Mouse (Mus musculus) cerebellum, adult 18-20 months (tissue): ENCODE data around the gene Cdhr3.
A peak's percentile ranks its signal among the peaks of the same experiment; 100 is the strongest.

Experiments
- DNase-seq, 2 experiments: peaks; one replicate each; pipeline ENCODE4 v3.0.0; 2021

Gene Cdhr3

GRCm38 (mm10) chr12:33034343-33035088 is 58.2 kb downstream of the Cdhr3 start:
- DNase-seq, result no peak

- no peak for DNase-seq
Measured at GRCm38 (mm10) chr12:33033221-33033620, 59.5 kb downstream of the Cdhr3 start.

DNA sequence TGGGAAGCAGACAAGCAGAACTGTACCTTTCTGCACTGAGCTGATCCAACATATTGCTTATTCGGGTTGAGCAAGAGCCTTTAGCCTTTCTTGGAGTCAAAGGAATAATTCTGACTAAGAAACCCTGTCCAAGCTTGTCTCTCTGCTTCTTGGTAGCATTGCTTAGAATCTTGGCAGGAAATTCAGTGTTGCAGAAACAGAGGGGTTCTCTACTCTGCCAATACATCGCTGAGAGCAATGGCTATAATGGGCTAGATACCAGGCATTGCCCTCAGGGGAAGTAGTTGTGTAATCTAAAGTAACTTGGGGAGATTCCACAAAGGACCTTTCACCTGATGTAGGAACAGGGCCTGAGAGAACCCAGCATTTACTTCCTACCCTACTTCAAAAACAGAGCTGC is 62.1 kb downstream of the Cdhr3 start:
- no peak for DNase-seq

DNA sequence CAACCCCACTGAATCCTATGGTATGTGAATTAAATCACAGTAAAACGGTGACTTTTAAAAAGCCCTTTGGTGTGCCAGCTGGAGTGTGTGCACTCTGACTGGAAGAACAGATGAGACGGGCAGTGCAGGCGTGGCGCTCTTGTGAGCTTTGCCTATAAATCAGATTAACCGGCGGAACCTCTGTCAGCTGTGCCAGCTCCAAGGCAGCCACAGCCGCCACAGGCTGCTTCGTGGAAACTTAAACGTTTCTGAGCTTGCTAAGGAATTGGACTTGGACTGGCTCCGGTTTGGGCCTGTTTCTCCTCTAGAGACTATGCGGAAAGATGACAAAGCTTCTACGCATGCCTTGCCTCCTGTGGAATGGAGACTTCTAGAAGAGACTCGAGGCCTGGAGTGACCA is 62.6 kb downstream of the Cdhr3 start:
- no peak for DNase-seq

- no peak for DNase-seq
Measured at GRCm38 (mm10) chr12:33028708-33029107, 64.0 kb downstream of the Cdhr3 start.

- DNase-seq, result peak in 1 of 2 experiments; percentile 9
Measured at GRCm38 (mm10) chr12:33028109-33028691, 64.5 kb downstream of the Cdhr3 start.

DNA sequence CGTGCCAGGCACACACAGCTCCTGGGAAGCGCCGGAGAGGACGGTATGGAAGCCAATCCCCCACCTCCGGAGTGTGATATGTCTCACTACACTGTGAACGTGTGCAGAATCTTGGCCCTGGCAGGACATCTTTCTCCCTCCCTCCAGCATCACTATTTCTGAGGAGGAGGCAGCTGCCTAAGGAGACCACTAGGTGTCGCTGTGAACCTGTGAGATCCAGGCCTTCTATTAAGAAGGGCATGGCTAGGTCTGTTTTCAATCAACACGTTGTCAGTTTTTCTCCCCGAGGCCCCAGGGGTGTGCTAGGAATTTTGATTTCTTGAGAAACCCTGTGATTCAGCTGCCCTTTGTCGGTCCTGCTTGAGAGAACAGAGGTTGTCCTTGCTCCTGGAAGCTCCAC is 65.6 kb downstream of the Cdhr3 start:
- peak; percentile 79 for DNase-seq

GRCm38 (mm10) chr12:33024524-33024923 is 68.2 kb downstream of the Cdhr3 start:
- no peak for DNase-seq

- no peak for DNase-seq
Measured at GRCm38 (mm10) chr12:33021751-33022150, 70.9 kb downstream of the Cdhr3 start.

DNA sequence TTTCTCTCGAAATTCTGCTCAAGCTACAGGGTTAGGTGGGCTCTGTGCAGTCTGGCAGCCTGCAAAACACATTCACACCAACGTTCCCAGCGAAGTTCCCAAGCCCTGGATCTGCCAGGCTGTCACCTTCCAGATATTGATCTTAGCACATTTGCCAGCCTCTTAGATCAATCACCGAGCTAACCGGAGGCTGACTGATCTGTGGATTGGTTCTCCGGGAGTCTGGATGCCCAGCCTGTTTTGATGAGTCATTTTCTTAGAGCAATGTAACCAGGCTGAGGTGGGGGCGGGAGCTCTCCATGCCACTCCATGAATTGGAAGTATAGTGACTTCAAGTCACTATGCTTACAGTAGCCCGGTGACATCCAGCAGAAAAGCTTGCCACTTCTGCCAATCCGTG is 71.5 kb downstream of the Cdhr3 start:
- no peak for DNase-seq

DNA sequence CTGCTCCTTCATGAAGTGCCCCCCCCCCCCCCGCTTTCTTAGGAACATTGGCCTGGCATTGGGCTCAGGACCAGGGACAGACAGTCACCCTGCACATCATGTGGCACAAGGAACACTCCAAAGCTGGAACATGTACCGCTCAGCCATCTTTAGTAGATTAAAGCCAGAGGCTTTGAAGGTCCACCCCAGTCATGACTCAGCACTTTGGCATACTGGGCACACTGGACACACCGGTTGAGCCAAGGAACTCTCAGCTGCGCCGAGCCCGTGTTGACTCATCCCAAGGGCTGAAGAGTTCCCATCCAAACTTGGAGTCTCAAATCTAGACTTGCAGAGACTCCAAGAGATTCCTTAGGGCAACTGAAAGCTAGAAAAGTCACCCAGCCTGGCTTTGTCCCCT is 72.7 kb downstream of the Cdhr3 start:
- DNase-seq, result no peak

GRCm38 (mm10) chr12:33018601-33019000 is 74.1 kb downstream of the Cdhr3 start:
- DNase-seq, result no peak

- no peak for DNase-seq
Measured at GRCm38 (mm10) chr12:33016824-33017705, 75.6 kb downstream of the Cdhr3 start.

GRCm38 (mm10) chr12:33015103-33015502 is 77.6 kb downstream of the Cdhr3 start:
- peak in 1 of 2 experiments; percentile 21 for DNase-seq

DNA sequence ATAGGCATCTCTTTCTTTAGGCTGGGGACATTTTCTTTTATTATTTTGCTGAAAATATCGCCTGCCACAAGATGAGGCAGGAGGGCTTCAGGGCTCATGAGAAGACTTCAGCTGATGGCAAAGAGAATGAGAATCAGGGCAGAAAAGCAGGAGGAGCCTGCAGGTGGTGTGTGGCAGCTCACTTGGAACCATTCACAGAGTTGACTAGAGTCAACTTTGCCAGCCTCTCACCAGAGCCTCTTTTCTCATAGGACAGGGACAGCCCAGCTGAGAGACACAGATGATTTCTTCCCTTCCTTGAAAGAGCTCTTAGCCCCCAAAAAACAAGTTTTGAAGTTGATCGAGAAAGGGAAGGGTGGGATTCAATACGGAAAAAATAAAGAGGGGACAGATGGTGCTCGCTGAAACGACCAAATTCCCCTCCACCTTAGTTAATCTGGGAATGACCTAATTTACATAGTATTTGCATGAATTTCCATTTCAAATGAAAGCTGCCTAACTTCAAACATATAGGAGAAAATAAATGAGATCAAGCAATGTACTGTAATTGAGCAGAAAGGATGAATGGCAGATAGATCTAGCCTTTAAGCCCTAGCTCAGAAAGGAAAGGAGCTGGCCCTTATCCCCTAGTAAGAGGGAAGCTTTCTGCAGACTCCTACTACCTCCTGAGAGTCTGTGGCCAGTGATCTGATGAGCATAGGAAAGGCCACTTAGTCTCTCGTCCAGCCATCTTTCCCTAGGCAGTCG is 78.5 kb downstream of the Cdhr3 start:
- DNase-seq, result no peak

- DNase-seq, result peak in 1 of 2 experiments; percentile 28
Measured at GRCm38 (mm10) chr12:33010026-33010425, 82.6 kb downstream of the Cdhr3 start.

DNA sequence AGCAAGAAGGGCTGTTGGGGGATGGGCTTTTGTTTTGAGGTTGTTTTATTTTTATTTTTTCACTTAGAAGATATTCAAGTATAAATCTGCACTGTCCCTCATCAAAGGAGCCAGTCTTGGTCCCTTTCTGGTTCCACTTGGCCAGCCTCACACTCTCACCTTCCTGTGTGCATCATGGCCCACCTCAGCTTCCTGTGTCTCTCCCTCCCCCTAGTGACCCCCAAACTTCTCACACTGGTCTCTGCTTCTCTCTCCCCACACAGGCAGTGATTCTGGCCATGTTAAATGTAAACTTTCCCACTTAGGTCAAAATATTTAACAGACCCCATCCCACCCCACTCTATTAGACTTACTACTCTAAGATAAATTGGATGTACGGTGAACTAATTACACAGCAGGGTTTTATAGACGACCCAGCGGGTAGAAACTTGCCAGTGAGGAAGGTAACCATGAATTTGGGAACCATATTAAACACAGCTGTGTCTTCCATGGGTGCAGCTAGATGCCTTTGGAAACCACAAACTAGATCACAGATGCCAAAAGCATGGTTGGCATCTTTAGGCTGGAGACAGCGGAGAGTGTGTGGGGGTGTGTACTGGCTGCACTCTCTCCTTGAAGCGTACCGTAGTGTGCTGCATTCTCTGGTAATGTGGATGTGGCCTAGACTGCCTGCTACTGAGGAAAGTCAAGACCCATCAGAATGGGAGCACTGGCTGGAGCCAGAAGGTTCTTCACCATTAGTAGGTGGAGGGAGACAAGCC is 83.3 kb downstream of the Cdhr3 start:
- DNase-seq, result no peak

- no peak for DNase-seq
Measured at GRCm38 (mm10) chr12:33008305-33009110, 84.2 kb downstream of the Cdhr3 start.

DNA sequence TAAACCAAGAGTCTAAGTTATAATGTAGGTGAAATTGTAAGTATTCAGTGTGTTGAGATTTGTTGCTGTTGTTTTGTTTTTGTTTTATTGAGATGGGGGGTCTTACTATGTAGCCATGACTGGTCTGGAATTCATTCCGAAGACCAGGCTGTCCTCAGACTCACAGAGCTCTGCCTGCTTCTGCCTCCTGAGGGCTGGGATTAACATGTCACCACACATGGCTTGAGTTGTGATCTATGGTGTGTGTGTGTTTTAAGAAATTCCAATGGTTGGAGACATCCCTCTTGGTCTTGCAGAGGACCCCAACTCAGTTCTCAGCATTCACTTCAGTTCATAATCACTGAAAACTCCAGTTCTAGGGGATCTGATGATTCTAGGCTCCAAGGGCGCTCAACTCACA is 85.5 kb downstream of the Cdhr3 start:
- DNase-seq, result no peak

GRCm38 (mm10) chr12:33005858-33006257 is 86.8 kb downstream of the Cdhr3 start:
- no peak for DNase-seq

DNA sequence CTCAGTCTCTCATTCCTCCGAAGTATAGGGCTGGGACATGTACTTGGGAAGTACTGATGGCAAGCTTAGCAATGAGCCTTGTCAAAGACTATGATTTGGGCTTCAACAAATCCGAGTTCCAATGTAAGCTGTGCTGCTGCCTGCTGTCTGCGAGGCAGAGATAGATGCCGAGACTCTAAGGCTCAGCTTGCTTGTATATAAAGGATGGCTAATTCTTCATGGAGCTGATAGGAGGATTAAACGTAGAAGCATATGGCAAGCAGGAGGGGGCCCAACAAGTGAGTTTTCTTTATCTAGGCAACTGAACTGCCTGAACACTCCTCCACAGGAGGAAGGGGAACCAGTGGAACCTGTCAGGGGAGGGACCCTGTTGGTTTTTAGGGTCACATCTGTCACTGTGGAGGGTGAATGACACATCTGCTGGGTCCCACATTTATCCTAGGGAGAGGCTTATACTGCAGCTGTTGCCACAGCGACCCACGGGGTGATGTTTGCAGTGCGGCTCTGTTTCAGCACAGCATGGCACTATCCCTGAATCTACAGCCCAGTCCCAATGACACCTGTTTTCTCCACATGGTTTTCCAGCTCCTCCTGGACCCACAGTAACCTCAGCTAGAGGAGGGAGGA is 89.2 kb downstream of the Cdhr3 start:
- no peak for DNase-seq
